Mouse (Mus musculus) G1E (cell line): ENCODE measurements around the gene Aarsd1. TPM values are rescaled to one million over a fixed set of nuclear protein-coding genes. Genes with fewer than 3 reads are reported as not detected.
"Not testable (repeated sequence)": the region's sequence is repeated elsewhere in the genome, so short reads cannot be mapped to it uniquely, and the experiment has no call there.

ENCODE experiments used
- ATAC-seq: 2 replicates; pipeline ENCODE4 v1.8.0; 2016; ENCODE audit warnings: mild to moderate bottlenecking; ENCODE audit not compliant: insufficient number of reproducible peaks, poor library complexity, low FRiP score, severe bottlenecking; ENCODE audit errors: extremely low read depth
- DNase-seq: peaks from one replicate; pipeline ENCODE4 v3.0.0; 2012; ENCODE audit warnings: low spot score
- H3K27me3 ChIP-seq: 2 replicates; pipeline ENCODE4 v1.6.1; 2012; ENCODE audit warnings: mild to moderate bottlenecking, low read length, inconsistent platforms; ENCODE audit not compliant: insufficient read depth
- H3K36me3 ChIP-seq: replicated peaks from 2 replicates; pipeline ENCODE3; 2012; ENCODE audit warnings: mild to moderate bottlenecking, inconsistent platforms
- H3K4me1 ChIP-seq: 2 replicates; pipeline ENCODE4 v1.6.1; 2012; ENCODE audit warnings: low read depth, low read length, inconsistent platforms, mixed read lengths; ENCODE audit not compliant: insufficient read depth
- H3K4me3 ChIP-seq: 2 replicates; pipeline ENCODE4 v1.5.1; 2012; ENCODE audit warnings: low read depth, mild to moderate bottlenecking, inconsistent platforms, low read length, moderate library complexity, mixed read lengths
- H3K9me3 ChIP-seq: replicated peaks from 2 replicates; pipeline ENCODE4 v1.6.1; 2012; ENCODE audit warnings: inconsistent platforms
- CTCF ChIP-seq: IDR thresholded peaks from 2 replicates; pipeline ENCODE4 v1.5.1; 2012; ENCODE audit warnings: low read depth, low read length, inconsistent platforms, mixed read lengths
- GATA1 ChIP-seq: IDR thresholded peaks from 2 replicates; pipeline ENCODE4 v1.6.1; 2012; ENCODE audit warnings: borderline replicate concordance, low read length, inconsistent platforms, mixed read lengths
- GATA2 ChIP-seq: IDR thresholded peaks from 2 replicates; pipeline ENCODE4 v1.6.1; 2012; ENCODE audit warnings: low read depth, low read length, inconsistent platforms, borderline replicate concordance
- POLR2AphosphoS5 ChIP-seq: IDR thresholded peaks from 2 replicates; pipeline ENCODE4 v1.6.1; 2012; ENCODE audit warnings: low read depth, low read length, inconsistent platforms; ENCODE audit not compliant: insufficient replicate concordance
- TAL1 ChIP-seq: conservative IDR thresholded peaks from 2 replicates; pipeline ENCODE4 v1.6.1; 2012; ENCODE audit warnings: low read depth, low read length, inconsistent platforms, mixed read lengths
- polyA plus RNA-seq: library from polyadenylated mRNA; stranded (reverse); fragments of >175 nt; gene quantifications from 2 replicates; pipeline ENCODE4 v1.2.3, GENCODE M21; 2012
- total RNA-seq, 2 experiments: library from RNA; stranded (forward) in 1 of 2; stranded (reverse) in 1 of 2; fragments of 200-1000 nt in 1 of 2; fragments of >200 nt in 1 of 2; fragmentation: Nextera tagmentation in 1 of 2; gene quantifications; 2 replicates each; pipeline ENCODE4 v1.2.3; 2014 to 2017

Aarsd1 gene
- total and polyA plus RNA-seq, 3 experiments, result 47.0 to 67.7 (median 55.8) TPM

- no peak for DNase-seq
- no peak for ATAC-seq
- no peaks in the 10 kb centered on the region for H3K36me3 ChIP-seq
- no peak for TF ChIP-seq TAL1
- TF ChIP-seq POLR2AphosphoS5, result no peak
- no peak for TF ChIP-seq GATA2
- no peak for TF ChIP-seq GATA1
- TF ChIP-seq CTCF, result no peak
- H3K27me3 ChIP-seq, result peaks cover 34% of the 10 kb centered on the region
- H3K4me1 ChIP-seq, result no peaks in the 10 kb centered on the region; the same call in 1 of the 2 replicates
- no peaks in the 10 kb centered on the region for H3K9me3 ChIP-seq
- no peak overlapping the region for H3K4me3 ChIP-seq
Observed at GRCm38 (mm10) chr11:101378926-101379325, 38.5 kb downstream of the Aarsd1 start.

- H3K9me3 ChIP-seq, H3K36me3 ChIP-seq, DNase-seq, ATAC-seq, H3K4me1 ChIP-seq, H3K4me3 ChIP-seq: not testable (repeated sequence)
- peaks cover 34% of the 10 kb centered on the region for H3K27me3 ChIP-seq
Observed at GRCm38 (mm10) chr11:101378196-101378595, 39.2 kb downstream of the Aarsd1 start.

- H3K27me3 ChIP-seq, result peaks cover 41% of the 10 kb centered on the region
- ATAC-seq (no peak), DNase-seq (no peak)
- H3K9me3 ChIP-seq, result no peaks in the 10 kb centered on the region
- no peaks in the 10 kb centered on the region for H3K4me1 ChIP-seq
- no peak overlapping the region for H3K4me3 ChIP-seq
- no peaks in the 10 kb centered on the region for H3K36me3 ChIP-seq
- no peak for TF ChIP-seq TAL1
- TF ChIP-seq POLR2AphosphoS5, result no peak
- TF ChIP-seq GATA1, result no peak
- TF ChIP-seq GATA2, result no peak
- no peak for TF ChIP-seq CTCF
Observed at GRCm38 (mm10) chr11:101374421-101374938, 42.9 kb downstream of the Aarsd1 start.

- no peaks in the 10 kb centered on the region for H3K36me3 ChIP-seq
- no peak for DNase-seq
- no peak overlapping the region for H3K4me3 ChIP-seq
- no peaks in the 10 kb centered on the region for H3K4me1 ChIP-seq
- TF ChIP-seq TAL1 (no peak), GATA2 (no peak), GATA1 (no peak), POLR2AphosphoS5 (no peak), CTCF (no peak)
- peaks cover 30% of the 10 kb centered on the region for H3K27me3 ChIP-seq
- ATAC-seq, result no peak
- no peaks in the 10 kb centered on the region for H3K9me3 ChIP-seq
Observed at GRCm38 (mm10) chr11:101370141-101370540, 47.3 kb downstream of the Aarsd1 start.

- no peaks in the 10 kb centered on the region for H3K36me3 ChIP-seq
- ATAC-seq (no peak), DNase-seq (no peak)
- H3K4me3 ChIP-seq, result no peak within 1 kb of the TSS
- TF ChIP-seq TAL1 (no peak), CTCF (no peak), POLR2AphosphoS5 (no peak), GATA1 (no peak), GATA2 (no peak)
- no peaks in the 10 kb centered on the region for H3K9me3 ChIP-seq
- peaks cover 33% of the 10 kb centered on the region for H3K27me3 ChIP-seq
- H3K4me1 ChIP-seq, result peaks cover 5% of the 10 kb centered on the region
Observed at GRCm38 (mm10) chr11:101367326-101367935, 50.0 kb downstream of the Aarsd1 start, which contains the start of gene G6pc. G6pc (plus strand) TSS chr11:101367561.

GRCm38 (mm10) chr11:101364531-101364931 lies 52.9 kb downstream of the Aarsd1 start:
- H3K4me1 ChIP-seq, result peaks cover 5% of the 10 kb centered on the region
- ATAC-seq (no peak), DNase-seq (no peak)
- H3K9me3 ChIP-seq, result no peaks in the 10 kb centered on the region
- no peaks in the 10 kb centered on the region for H3K36me3 ChIP-seq
- H3K4me3 ChIP-seq, result no peak overlapping the region
- H3K27me3 ChIP-seq, result peaks cover 32% of the 10 kb centered on the region
- TF ChIP-seq POLR2AphosphoS5 (no peak), GATA1 (no peak), CTCF (no peak), GATA2 (no peak), TAL1 (no peak)
